Mouse (Mus musculus) hindbrain, embryonic 16.5 days (tissue): Measurements from ENCODE around the gene Cryzl1. TPM values are rescaled to one million over a fixed set of nuclear protein-coding genes. Genes with fewer than 3 reads are reported as not detected.

Experiments
- ATAC-seq: fragments of 200-750 bp; cut with Nextera tagmentation; 2 replicates; pipeline ENCODE4 v1.8.0; 2017; ENCODE audit warnings: moderate TSS enrichment, moderate library complexity
- H3K27ac ChIP-seq: fragments of 300-500 bp; sonication (generic); 2 replicates; pipeline ENCODE4 v1.5.1; 2014; ENCODE audit warnings: low read depth, mild to moderate bottlenecking, control low read depth, low read length, moderate library complexity
- H3K27me3 ChIP-seq: fragments of 300-500 bp; sonication (generic); replicated peaks from 2 replicates; pipeline ENCODE4 v1.6.1; 2014; ENCODE audit warnings: low read length; ENCODE audit not compliant: control insufficient read depth, insufficient read depth
- H3K36me3 ChIP-seq: fragments of 300-500 bp; sonication (generic); 2 replicates; pipeline ENCODE4 v1.6.1; 2014; ENCODE audit warnings: mild to moderate bottlenecking, low read length, moderate library complexity, mixed read lengths; ENCODE audit not compliant: control insufficient read depth, insufficient read depth
- H3K4me1 ChIP-seq: fragments of 300-500 bp; sonication (generic); 2 replicates; pipeline ENCODE4 v1.6.1; 2014; ENCODE audit warnings: low read depth, low read length; ENCODE audit not compliant: control insufficient read depth, insufficient read depth
- H3K4me2 ChIP-seq: fragments of 300-500 bp; sonication (generic); 2 replicates; pipeline ENCODE4 v1.6.1; 2014; ENCODE audit warnings: mild to moderate bottlenecking, low read length, control low read depth, moderate library complexity
- H3K4me3 ChIP-seq: fragments of 300-500 bp; sonication (generic); 2 replicates; pipeline ENCODE4 v1.5.1; 2014; ENCODE audit warnings: mild to moderate bottlenecking, low read length, control low read depth, moderate library complexity
- H3K9ac ChIP-seq: fragments of 300-500 bp; sonication (generic); 2 replicates; pipeline ENCODE4 v1.6.1; 2014; ENCODE audit warnings: low read depth, mild to moderate bottlenecking, control low read depth, low read length, moderate library complexity
- H3K9me3 ChIP-seq: fragments of 300-500 bp; sonication (generic); 2 replicates; pipeline ENCODE4 v1.6.1; 2014; ENCODE audit warnings: mild to moderate bottlenecking, low read length, moderate library complexity; ENCODE audit not compliant: control insufficient read depth
- WGBS: fragments of 180-500 bp; shearing (Covaris S2); extraction: QIAGEN DNeasy Blood & Tissue Kit; methylation state at CpG from one replicate; pipeline ENCODE4 v1.1.7; 2014; 5-methylcytosine and 5-hydroxymethylcytosine counted together
- polyA plus RNA-seq: library from polyadenylated mRNA; unstranded; fragments of >200 nt; fragmentation: Nextera tagmentation; extraction: Ambion mirVana; gene quantifications from 2 replicates; pipeline ENCODE4 v1.2.1, GENCODE M21; 2015

Cryzl1 gene
- polyA plus RNA-seq, 1 experiment from 2014 or later: 115 TPM

- peak overlapping the region; percentile 94 for H3K4me3 ChIP-seq
- under 1% methylated on average over 30 of the region's 44 CpGs for WGBS
- ATAC-seq: no peak
Observed at GRCm38 (mm10) chr16:91729821-91730441, 1.2 kb upstream of the Cryzl1 start.

GRCm38 (mm10) chr16:91729066-91729482, 299 bp upstream of the Cryzl1 start, which contains the start of gene Itsn1:
Gene Itsn1 (plus strand): TSS chr16:91729281.
- Histone ChIP-seq H3K9ac (peak within 1 kb of the TSS; percentile 94), H3K9me3 (no peaks in the 10 kb centered on the region), H3K36me3 (no peaks in the 10 kb centered on the region), H3K4me1 (peaks cover 26% of the 10 kb centered on the region), H3K27ac (peak within 1 kb of the TSS; percentile 96), H3K4me3 (peak within 1 kb of the TSS; percentile 94), H3K27me3 (no peaks in the 10 kb centered on the region), H3K4me2 (peak within 1 kb of the TSS; percentile 64)
- peak; percentile 95 for ATAC-seq
- under 1% methylated on average over 32 of the region's 33 CpGs for WGBS

More at GRCm38 (mm10) chr16:91729821-91730441, 1.2 kb upstream of the Cryzl1 start:
- Histone ChIP-seq H3K27me3 (no peaks in the 10 kb centered on the region), H3K27ac (peak overlapping the region; percentile 96), H3K4me1 (peaks cover 31% of the 10 kb centered on the region), H3K9me3 (no peaks in the 10 kb centered on the region), H3K36me3 (no peaks in the 10 kb centered on the region), H3K4me2 (peak overlapping the region; percentile 64), H3K9ac (peak overlapping the region; percentile 94)

- H3K4me3 ChIP-seq: peak overlapping the region; percentile 94
- H3K27me3 ChIP-seq: no peaks in the 10 kb centered on the region
- no peak overlapping the region; the same call in 1 of the 2 replicates for H3K27ac ChIP-seq
- H3K9ac ChIP-seq: no peak overlapping the region; the same call in 1 of the 2 replicates
- peak overlapping the region; percentile 64 for H3K4me2 ChIP-seq
- no peak for ATAC-seq
- H3K9me3 ChIP-seq: no peaks in the 10 kb centered on the region
- WGBS: 88% methylated on average over 15 of the region's 15 CpGs
- H3K4me1 ChIP-seq: peaks cover 26% of the 10 kb centered on the region
- no peaks in the 10 kb centered on the region for H3K36me3 ChIP-seq
Observed at GRCm38 (mm10) chr16:91727433-91727832, 1.3 kb downstream of the Cryzl1 start.

GRCm38 (mm10) chr16:91724247-91724646, 4.5 kb downstream of the Cryzl1 start:
- H3K27me3 ChIP-seq: no peaks in the 10 kb centered on the region
- no peak overlapping the region for H3K27ac ChIP-seq
- H3K4me3 ChIP-seq: no peak overlapping the region
- H3K9ac ChIP-seq: no peak overlapping the region
- H3K36me3 ChIP-seq: 0 out of 2 replicates have a peak, but pooled peaks cover 3% of the 10 kb centered on the region
- peaks cover 13% of the 10 kb centered on the region for H3K4me1 ChIP-seq
- no peaks in the 10 kb centered on the region for H3K9me3 ChIP-seq
- 35% methylated on average over 3 of the region's 3 CpGs for WGBS
- ATAC-seq: no peak
- H3K4me2 ChIP-seq: no peak overlapping the region

GRCm38 (mm10) chr16:91717399-91717798, 11.4 kb downstream of the Cryzl1 start:
- H3K36me3 ChIP-seq: peaks cover 12% of the 10 kb centered on the region; the same call in 1 of the 2 replicates
- no peak for ATAC-seq
- H3K9me3 ChIP-seq: no peaks in the 10 kb centered on the region
- no peaks in the 10 kb centered on the region for H3K27me3 ChIP-seq
- 90% methylated on average over 4 of the region's 4 CpGs for WGBS
- no peaks in the 10 kb centered on the region for H3K4me1 ChIP-seq
- no peak overlapping the region for H3K27ac ChIP-seq
- H3K9ac ChIP-seq: no peak overlapping the region
- no peak overlapping the region for H3K4me3 ChIP-seq
- H3K4me2 ChIP-seq: no peak overlapping the region

- H3K4me2 ChIP-seq: no peak overlapping the region
- ATAC-seq: no peak
- no peak overlapping the region for H3K27ac ChIP-seq
- no peaks in the 10 kb centered on the region for H3K4me1 ChIP-seq
- 85% methylated on average over 11 of the region's 11 CpGs for WGBS
- H3K27me3 ChIP-seq: no peaks in the 10 kb centered on the region
- no peak overlapping the region for H3K9ac ChIP-seq
- no peaks in the 10 kb centered on the region for H3K9me3 ChIP-seq
- no peak overlapping the region for H3K4me3 ChIP-seq
- peaks cover 12% of the 10 kb centered on the region; the same call in 1 of the 2 replicates for H3K36me3 ChIP-seq
Observed at GRCm38 (mm10) chr16:91716927-91717349, 11.8 kb downstream of the Cryzl1 start.

GRCm38 (mm10) chr16:91710241-91710640, 18.5 kb downstream of the Cryzl1 start:
- no peak overlapping the region for H3K4me3 ChIP-seq
- no peaks in the 10 kb centered on the region for H3K4me1 ChIP-seq
- H3K27me3 ChIP-seq: no peaks in the 10 kb centered on the region
- no peak overlapping the region for H3K27ac ChIP-seq
- no peak for ATAC-seq
- no peaks in the 10 kb centered on the region for H3K9me3 ChIP-seq
- peaks cover 18% of the 10 kb centered on the region for H3K36me3 ChIP-seq
- H3K4me2 ChIP-seq: no peak overlapping the region
- H3K9ac ChIP-seq: no peak overlapping the region
- WGBS: 91% methylated on average over 7 of the region's 7 CpGs

GRCm38 (mm10) chr16:91704603-91705340, 24.0 kb downstream of the Cryzl1 start:
- no peak overlapping the region for H3K4me2 ChIP-seq
- WGBS: 84% methylated on average over 14 of the region's 14 CpGs
- H3K36me3 ChIP-seq: peaks cover 30% of the 10 kb centered on the region
- no peak overlapping the region for H3K9ac ChIP-seq
- no peaks in the 10 kb centered on the region for H3K9me3 ChIP-seq
- H3K4me1 ChIP-seq: no peaks in the 10 kb centered on the region
- H3K27me3 ChIP-seq: no peaks in the 10 kb centered on the region
- no peak overlapping the region for H3K27ac ChIP-seq
- ATAC-seq: no peak
- H3K4me3 ChIP-seq: no peak overlapping the region

GRCm38 (mm10) chr16:91702771-91703188, 26.0 kb downstream of the Cryzl1 start:
- H3K36me3 ChIP-seq: peaks cover 36% of the 10 kb centered on the region
- no peak overlapping the region for H3K9ac ChIP-seq
- H3K4me2 ChIP-seq: no peak overlapping the region
- 0 out of 2 replicates have a peak, but pooled peaks have one; percentile 40 for ATAC-seq
- WGBS: 52% methylated on average over 3 of the region's 3 CpGs
- H3K4me1 ChIP-seq: no peaks in the 10 kb centered on the region
- no peaks in the 10 kb centered on the region for H3K27me3 ChIP-seq
- no peak overlapping the region for H3K27ac ChIP-seq
- no peaks in the 10 kb centered on the region for H3K9me3 ChIP-seq
- no peak overlapping the region for H3K4me3 ChIP-seq
